ENCODE assay signal across 8 mouse cellular contexts in the genomic region with DNA sequence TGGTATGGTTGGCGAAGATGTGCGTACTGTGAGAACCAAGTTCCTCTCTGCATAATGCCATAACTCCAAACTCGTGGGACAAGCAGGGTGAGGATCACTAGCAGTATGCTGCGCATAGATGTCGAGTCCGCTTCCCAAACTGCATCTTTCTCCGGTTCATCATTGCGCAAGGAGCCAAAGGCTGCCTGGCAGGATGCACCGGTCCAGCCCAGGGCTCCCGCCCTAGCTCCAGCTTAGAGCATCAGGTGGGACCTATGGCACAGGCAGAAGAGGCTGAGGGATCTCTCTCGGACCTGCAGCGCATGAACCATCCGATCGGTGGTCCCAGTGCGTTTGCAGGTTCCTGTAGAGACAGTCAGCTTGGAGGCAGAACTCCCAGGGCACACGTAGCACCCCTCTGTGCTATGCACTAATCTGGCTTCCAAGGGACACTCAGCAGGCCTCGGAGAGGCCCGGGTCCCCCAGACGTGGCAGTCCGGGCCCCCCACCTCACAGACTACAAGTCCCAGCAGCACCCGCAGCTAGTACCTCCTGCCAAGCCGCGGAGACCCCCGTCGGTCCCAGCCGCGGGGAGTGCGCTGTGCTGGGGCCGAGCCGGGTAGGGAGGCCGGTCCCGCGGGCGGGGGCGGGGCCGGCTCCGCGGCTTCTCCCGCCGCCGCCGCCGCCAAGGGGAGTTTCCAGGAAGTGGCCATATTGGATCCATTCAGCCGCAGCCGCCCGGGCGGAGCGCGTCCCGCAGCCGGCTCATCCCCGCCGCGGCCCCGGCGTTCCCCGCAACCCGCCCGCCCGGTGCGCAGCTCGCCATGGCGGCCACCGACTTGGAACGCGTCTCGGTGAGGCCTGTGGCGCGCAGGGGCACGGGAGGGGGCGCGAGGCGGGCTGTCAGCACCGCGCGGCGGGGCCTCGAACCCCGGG. TPM values are rescaled to one million over a fixed set of nuclear protein-coding genes. Genes with fewer than 3 reads are reported as not detected.
A peak's percentile ranks its signal among the peaks of the same experiment; 100 is the strongest.
DNase-seq lines count a peak whose midpoint lies in the region; ATAC-seq and TF ChIP-seq lines count a peak whose summit lies in the region.

A gene (plus strand): TSS at position 51 of the 915 bp plus-strand sequence.

- peak within 1 kb of the TSS; percentile 85 for H3K9ac ChIP-seq in kidney, embryonic 16.5 days (replicated peaks; ENCODE audit: low read length)
- peak within 1 kb of the TSS; percentile 97 for H3K9ac ChIP-seq in liver, embryonic 12.5 days
- peak within 1 kb of the TSS; percentile 62 for H3K9ac ChIP-seq in stomach, embryonic 15.5 days

- no peaks in the 10 kb centered on the region for H3K9me3 ChIP-seq in heart, embryonic 10.5 days
- no peaks in the 10 kb centered on the region for H3K9me3 ChIP-seq in kidney, embryonic 16.5 days (ENCODE audit: low read length)
- no peaks in the 10 kb centered on the region for H3K9me3 ChIP-seq in liver, embryonic 12.5 days (replicated peaks)
- no peaks in the 10 kb centered on the region for H3K9me3 ChIP-seq in stomach, embryonic 15.5 days

- H3K27me3 ChIP-seq in heart, embryonic 10.5 days (ENCODE audit: insufficient read depth, poor library complexity, severe bottlenecking), result peaks cover 11% of the 10 kb centered on the region; the same call in 1 of the 2 replicates
- H3K27me3 ChIP-seq in kidney, embryonic 16.5 days (ENCODE audit: insufficient read depth, low read length), result no peaks in the 10 kb centered on the region
- no peaks in the 10 kb centered on the region for H3K27me3 ChIP-seq in liver, embryonic 12.5 days (replicated peaks)
- H3K27me3 ChIP-seq in stomach, embryonic 15.5 days (replicated peaks), result no peaks in the 10 kb centered on the region

- H3K27ac ChIP-seq in bone marrow macrophage, adult 2 months (ENCODE audit: insufficient read depth, low read depth, low read length), result peak within 1 kb of the TSS; percentile 51
- peak within 1 kb of the TSS; percentile 48 for H3K27ac ChIP-seq in embryonic fibroblast, embryonic 13.5 days (ENCODE audit: insufficient read depth, low read length)
- H3K27ac ChIP-seq in heart, embryonic 10.5 days, result peak within 1 kb of the TSS; percentile 95
- peak within 1 kb of the TSS; percentile 34 for H3K27ac ChIP-seq in kidney, embryonic 16.5 days (ENCODE audit: low read length)
- peak within 1 kb of the TSS; percentile 95 for H3K27ac ChIP-seq in liver, embryonic 12.5 days
- H3K27ac ChIP-seq in stomach, embryonic 15.5 days, result peak within 1 kb of the TSS; percentile 87

- no peaks in the 10 kb centered on the region for H3K36me3 ChIP-seq in heart, embryonic 10.5 days
- no peaks in the 10 kb centered on the region for H3K36me3 ChIP-seq in kidney, embryonic 16.5 days (ENCODE audit: insufficient read depth, low read length)
- H3K36me3 ChIP-seq in liver, embryonic 12.5 days, result peaks cover 16% of the 10 kb centered on the region
- no peaks in the 10 kb centered on the region for H3K36me3 ChIP-seq in stomach, embryonic 15.5 days

- H3K4me2 ChIP-seq in kidney, embryonic 16.5 days (replicated peaks; ENCODE audit: low read depth, low read length), result peak within 1 kb of the TSS; percentile 67
- peak within 1 kb of the TSS; percentile 92 for H3K4me2 ChIP-seq in liver, embryonic 12.5 days
- H3K4me2 ChIP-seq in stomach, embryonic 15.5 days, result peak within 1 kb of the TSS; percentile 66

- H3K4me1 ChIP-seq in bone marrow macrophage, adult 2 months (ENCODE audit: control insufficient read depth, insufficient read depth, low read length), result peaks cover 13% of the 10 kb centered on the region
- no peaks in the 10 kb centered on the region; the same call in 1 of the 2 replicates for H3K4me1 ChIP-seq in embryonic fibroblast, embryonic 13.5 days (ENCODE audit: control insufficient read depth, insufficient read depth, low read length)
- H3K4me1 ChIP-seq in heart, embryonic 10.5 days, result peaks cover 57% of the 10 kb centered on the region
- peaks cover 20% of the 10 kb centered on the region for H3K4me1 ChIP-seq in kidney, embryonic 16.5 days (ENCODE audit: insufficient read depth, low read length)
- H3K4me1 ChIP-seq in liver, embryonic 12.5 days, result peaks cover 81% of the 10 kb centered on the region
- peaks cover 23% of the 10 kb centered on the region for H3K4me1 ChIP-seq in stomach, embryonic 15.5 days

- no peak for TF ChIP-seq POLR2A in bone marrow macrophage, adult 2 months (IDR thresholded peaks at IDR 0.05; ENCODE audit: borderline replicate concordance, low read depth, low read length)
- peak; percentile 53 for TF ChIP-seq POLR2A in embryonic fibroblast, embryonic 13.5 days (IDR thresholded peaks at IDR 0.05; ENCODE audit: low read depth, low read length)

- no peak for TF ChIP-seq CTCF in bone marrow macrophage, adult 2 months (IDR thresholded peaks at IDR 0.05; ENCODE audit: low read depth, low read length)
- no peak for TF ChIP-seq CTCF in embryonic fibroblast, embryonic 13.5 days (IDR thresholded peaks at IDR 0.05; ENCODE audit: borderline replicate concordance, insufficient read depth, low read length)

- 5% methylated on average over 79 of the region's 79 CpGs for WGBS in heart, embryonic 10.5 days
- WGBS in kidney, embryonic 16.5 days, result 4% methylated on average over 77 of the region's 79 CpGs
- WGBS in liver, embryonic 12.5 days (ENCODE audit: insufficient replicate concordance), result 3% methylated on average over 79 of the region's 79 CpGs
- WGBS in stomach, embryonic 15.5 days, result 6% methylated on average over 74 of the region's 79 CpGs

- peak; percentile 9 to 18 for DNase-seq in CD8-positive naive resting alpha-beta T cell, adult 2 months (ENCODE audit: low read depth in 2 of 2, low spot score in 2 of 2)
- no peak for DNase-seq in heart, embryonic 10.5 days (ENCODE audit: low spot score)
- DNase-seq in naive thymus-derived CD4-positive, alpha-beta T cell, adult 2 months (ENCODE audit: low read depth), result peak; percentile 59

- peak; percentile 82 for ATAC-seq in kidney, embryonic 16.5 days (ENCODE audit: low FRiP score, low TSS enrichment)
- ATAC-seq in liver, embryonic 12.5 days, result peak; percentile 69
- peak; percentile 73 for ATAC-seq in stomach, embryonic 15.5 days (ENCODE audit: insufficient read depth, low FRiP score, low read depth)

- H3K4me3 ChIP-seq in bone marrow macrophage, adult 2 months (ENCODE audit: insufficient read depth, low read length), result peak within 1 kb of the TSS; percentile 92
- peak within 1 kb of the TSS; percentile 56 for H3K4me3 ChIP-seq in embryonic fibroblast, embryonic 13.5 days (ENCODE audit: insufficient read depth, low read length)
- peak within 1 kb of the TSS; percentile 97 for H3K4me3 ChIP-seq in heart, embryonic 10.5 days
- H3K4me3 ChIP-seq in kidney, embryonic 16.5 days (ENCODE audit: low read length), result peak within 1 kb of the TSS; percentile 75
- peak within 1 kb of the TSS; percentile 91 for H3K4me3 ChIP-seq in liver, embryonic 12.5 days
- H3K4me3 ChIP-seq in stomach, embryonic 15.5 days (replicated peaks), result peak within 1 kb of the TSS; percentile 82

RNA-seq across cellular contexts. Expression of the gene that starts here (rescaled TPM):
- 65.1 and 70.0 TPM in 2 replicates for polyA plus RNA-seq in bone marrow macrophage, adult 2 months (2012; ENCODE audit: insufficient read depth, insufficient read length, missing spikeins)
- polyA plus RNA-seq in embryonic fibroblast, embryonic 13.5 days (2011; ENCODE audit: insufficient read length, low read depth, missing spikeins), result 88.6 and 91.6 TPM in 2 replicates
- 20.1 and 22.9 TPM in 2 replicates for polyA plus RNA-seq in heart, embryonic 10.5 days (2016; fragmentation: Nextera tagmentation; extraction: Ambion mirVana)
- polyA plus RNA-seq in kidney, embryonic 16.5 days (2015; fragmentation: Nextera tagmentation; extraction: Ambion mirVana), result 25.7 and 25.9 TPM in 2 replicates
- polyA plus RNA-seq in liver, embryonic 12.5 days (2016; fragmentation: Nextera tagmentation; extraction: Ambion mirVana), result 33.5 and 34.3 TPM in 2 replicates
- 25.3 and 25.4 TPM in 2 replicates for polyA plus RNA-seq in stomach, embryonic 15.5 days (2015; fragmentation: Nextera tagmentation; extraction: Ambion mirVana)

Comparison
In these comparisons a context has a peak if more than half of its experiments do, and no peak if none do; other contexts are left out.
1. H3K27ac ChIP-seq: peak in every context shown above with its lines; median percentile 95 in heart, embryonic 10.5 days; 95 in liver, embryonic 12.5 days; 87 in stomach, embryonic 15.5 days; 51 in bone marrow macrophage, adult 2 months; 48 in embryonic fibroblast, embryonic 13.5 days; 34 in kidney, embryonic 16.5 days.